Comparison of ENCODE assay signal across 23 mouse cellular contexts in the genomic region with DNA sequence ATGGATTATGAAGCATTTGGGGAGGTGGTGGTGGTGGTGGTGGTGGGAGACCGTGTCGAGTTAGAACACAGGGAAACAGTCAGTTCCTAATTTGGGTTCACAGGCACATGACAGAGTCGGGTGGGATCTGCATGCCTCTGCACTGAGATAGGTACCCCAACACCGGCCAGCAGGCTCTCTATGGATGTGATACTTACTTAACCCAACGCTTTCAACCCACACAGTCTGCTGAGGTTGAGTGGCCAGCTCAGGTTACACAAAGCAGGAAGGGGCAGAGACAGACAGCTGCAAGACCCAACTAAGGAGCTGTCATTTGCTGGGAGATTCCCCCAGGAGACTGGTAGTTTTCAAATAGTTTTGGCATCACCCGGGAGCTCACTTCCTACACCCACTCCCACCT. TPM values are rescaled to one million over a fixed set of nuclear protein-coding genes. Genes with fewer than 3 reads are reported as not detected.
DNase-seq lines count a peak whose midpoint lies in the region; ATAC-seq and TF ChIP-seq lines count a peak whose summit lies in the region.
"Had no signal": no experiment of that assay in that cellular context is flagged by ENCODE, and none has a peak within 500 bp of the region (broad histone marks: within the 10 kb centered on the region; RNA-seq: fewer than 3 reads in every experiment).

No protein-coding gene starts in this region.

- no peak for TF ChIP-seq CTCF in hindbrain, postnatal 0 days (IDR thresholded peaks at IDR 0.05; ENCODE audit: low read depth)

- intact Hi-C loops in left cerebral cortex, postnatal 10 days (cut with DNase I), result no loop called here

- no peak overlapping the region for H3K4me3 ChIP-seq in hindbrain, embryonic 10.5 days
- no peak overlapping the region for H3K4me3 ChIP-seq in hindbrain, postnatal 0 days (ENCODE audit: low read length)
- no peak overlapping the region for H3K4me3 ChIP-seq in embryonic facial prominence, embryonic 12.5 days
- no peak overlapping the region for H3K4me3 ChIP-seq in myocyte
- H3K4me3 ChIP-seq in intestine, embryonic 15.5 days (replicated peaks), result no peak overlapping the region
- H3K4me3 ChIP-seq: heart, embryonic 10.5 days; hindbrain, embryonic 15.5 days; layer of hippocampus, adult 2 months; midbrain, embryonic 15.5 days had no signal

- peaks cover 46% of the 10 kb centered on the region for H3K4me1 ChIP-seq in hindbrain, embryonic 10.5 days (replicated peaks)
- H3K4me1 ChIP-seq in hindbrain, postnatal 0 days (ENCODE audit: insufficient read depth, low read length), result no peaks in the 10 kb centered on the region
- H3K4me1 ChIP-seq in embryonic facial prominence, embryonic 12.5 days, result peaks cover 27% of the 10 kb centered on the region
- H3K4me1 ChIP-seq in intestine, embryonic 15.5 days (replicated peaks), result 0 out of 2 replicates have a peak, but pooled peaks cover 2% of the 10 kb centered on the region

- DNase-seq in hindbrain, embryonic 10.5 days (ENCODE audit: low spot score), result no peak
- no peak for DNase-seq in hindbrain, postnatal 0 days (ENCODE audit: low spot score)
- peak; percentile 52 for DNase-seq in retina, postnatal 1 day
- no peak for DNase-seq in retina, embryonic 14.5 days (ENCODE audit: low spot score)
- no peak for DNase-seq in left cerebral cortex, postnatal 10 days (ENCODE audit: extremely low spot score in 1 of 2, low spot score in 2 of 2)
- DNase-seq: adrenal gland, adult 2 months; cerebellum, postnatal 14 days; gastrocnemius, postnatal 25 days; heart, postnatal 14 days; kidney, adult 18-20 months; lung, adult 2 months; right cerebral cortex, adult 18-20 months; thymus, adult 18-20 months had no signal

- 33% methylated on average over 6 of the region's 6 CpGs for WGBS in hindbrain, embryonic 10.5 days
- WGBS in hindbrain, postnatal 0 days, result 50% methylated on average over 6 of the region's 6 CpGs
- 25% methylated on average over 6 of the region's 6 CpGs for WGBS in embryonic facial prominence, embryonic 12.5 days
- WGBS in intestine, embryonic 15.5 days, result 41% methylated on average over 6 of the region's 6 CpGs

- no peak for ATAC-seq in hindbrain, postnatal 0 days
- 0 out of 2 replicates have a peak, but pooled peaks have one; percentile 11 for ATAC-seq in embryonic facial prominence, embryonic 12.5 days (ENCODE audit: insufficient number of reproducible peaks, insufficient read depth, low FRiP score, low TSS enrichment)
- no peak for ATAC-seq in intestine, embryonic 15.5 days
- ATAC-seq: CD4-positive, CD25-positive, alpha-beta regulatory T cell, adult 4 months had no signal

- H3K9ac ChIP-seq in hindbrain, postnatal 0 days (replicated peaks; ENCODE audit: low read length), result no peak overlapping the region
- H3K9ac ChIP-seq in embryonic facial prominence, embryonic 12.5 days, result no peak overlapping the region
- no peak overlapping the region for H3K9ac ChIP-seq in intestine, embryonic 15.5 days
- H3K9ac ChIP-seq: hindbrain, embryonic 15.5 days; midbrain, embryonic 15.5 days had no signal

- H3K36me3 ChIP-seq in hindbrain, embryonic 10.5 days, result no peaks in the 10 kb centered on the region
- H3K36me3 ChIP-seq in hindbrain, postnatal 0 days (ENCODE audit: insufficient read depth, low read length), result no peaks in the 10 kb centered on the region
- no peaks in the 10 kb centered on the region for H3K36me3 ChIP-seq in embryonic facial prominence, embryonic 12.5 days
- H3K36me3 ChIP-seq in myocyte (ENCODE audit: control insufficient read depth, insufficient read depth), result no peaks in the 10 kb centered on the region
- no peaks in the 10 kb centered on the region for H3K36me3 ChIP-seq in intestine, embryonic 15.5 days
- H3K36me3 ChIP-seq: G1E; heart, embryonic 10.5 days; hindbrain, embryonic 15.5 days; midbrain, embryonic 15.5 days had no signal

- no peak for TF ChIP-seq POLR2A in myocyte (IDR thresholded peaks at IDR 0.05; ENCODE audit: insufficient read length, low read depth)

- no peak overlapping the region for H3K4me2 ChIP-seq in hindbrain, postnatal 0 days (ENCODE audit: low read depth, low read length)
- no peak overlapping the region for H3K4me2 ChIP-seq in embryonic facial prominence, embryonic 12.5 days (replicated peaks)
- H3K4me2 ChIP-seq in myocyte (ENCODE audit: low read depth), result peak overlapping the region; percentile 73
- no peak overlapping the region for H3K4me2 ChIP-seq in intestine, embryonic 15.5 days (replicated peaks)
- H3K4me2 ChIP-seq: hindbrain, embryonic 15.5 days; liver, embryonic 11.5 days; midbrain, embryonic 15.5 days had no signal

- H3K9me3 ChIP-seq in hindbrain, embryonic 10.5 days, result no peaks in the 10 kb centered on the region
- H3K9me3 ChIP-seq in hindbrain, postnatal 0 days (ENCODE audit: low read length), result no peaks in the 10 kb centered on the region
- H3K9me3 ChIP-seq in embryonic facial prominence, embryonic 12.5 days, result no peaks in the 10 kb centered on the region
- no peaks in the 10 kb centered on the region for H3K9me3 ChIP-seq in intestine, embryonic 15.5 days
- H3K9me3 ChIP-seq: G1E; heart, embryonic 10.5 days; hindbrain, embryonic 15.5 days; midbrain, embryonic 15.5 days had no signal

- H3K27ac ChIP-seq in hindbrain, embryonic 10.5 days, result 0 out of 2 replicates have a peak overlapping the region, but pooled peaks have one; percentile 56
- no peak overlapping the region for H3K27ac ChIP-seq in hindbrain, postnatal 0 days
- peak overlapping the region; percentile 4; the same call in 1 of the 2 replicates for H3K27ac ChIP-seq in embryonic facial prominence, embryonic 12.5 days
- no peak overlapping the region for H3K27ac ChIP-seq in intestine, embryonic 15.5 days
- H3K27ac ChIP-seq: heart, embryonic 10.5 days; hindbrain, embryonic 15.5 days; layer of hippocampus, adult 2 months; midbrain, embryonic 15.5 days had no signal

- no peaks in the 10 kb centered on the region for H3K79me2 ChIP-seq in myocyte (ENCODE audit: control insufficient read depth, insufficient read depth)

- H3K27me3 ChIP-seq in hindbrain, embryonic 10.5 days (ENCODE audit: insufficient read depth, poor library complexity, severe bottlenecking), result peaks cover 12% of the 10 kb centered on the region; the same call in 1 of the 2 replicates
- no peaks in the 10 kb centered on the region for H3K27me3 ChIP-seq in hindbrain, postnatal 0 days (ENCODE audit: insufficient read depth, low read length)
- no peaks in the 10 kb centered on the region for H3K27me3 ChIP-seq in embryonic facial prominence, embryonic 12.5 days
- H3K27me3 ChIP-seq in myocyte (ENCODE audit: control insufficient read depth, insufficient read depth, insufficient read length), result no peaks in the 10 kb centered on the region
- H3K27me3 ChIP-seq in intestine, embryonic 15.5 days (replicated peaks), result no peaks in the 10 kb centered on the region
- H3K27me3 ChIP-seq: hindbrain, embryonic 15.5 days; midbrain, embryonic 15.5 days had no signal

- H3ac ChIP-seq in myocyte (ENCODE audit: control insufficient read depth, insufficient read length), result no peak overlapping the region

TF ChIP-seq in myocyte, 11 proteins besides CTCF, POLR2A, EP300 and RAD21:
- TF ChIP-seq REST (IDR thresholded peaks at IDR 0.05; ENCODE audit: insufficient read depth, insufficient read length) (no peak), MYOG (IDR thresholded peaks at IDR 0.05; ENCODE audit: control insufficient read depth in 1 of 3, insufficient read depth in 1 of 3, insufficient read length in 2 of 3, low read depth in 2 of 3) (peak in 2 of 3 experiments; percentile 73 to 90), POLR2AphosphoS2 (IDR thresholded peaks at IDR 0.05; ENCODE audit: insufficient read length, low read depth) (no peak), SRF (IDR thresholded peaks at IDR 0.05; ENCODE audit: control insufficient read depth, insufficient read length, low read depth) (peak; percentile 62), TCF12 (IDR thresholded peaks at IDR 0.05; ENCODE audit: insufficient read depth, poor library complexity, severe bottlenecking) (peak; percentile 86), TCF3 (IDR thresholded peaks at IDR 0.05; ENCODE audit: insufficient read length, low read depth) (peak; percentile 60), MYOD1 (IDR thresholded peaks at IDR 0.05; ENCODE audit: control insufficient read depth in 1 of 3, insufficient read length in 2 of 3, low read depth in 2 of 3) (peak; percentile 31 to 95 (median 94))

RNA-seq across cellular contexts. Expression of a gene that starts 50.6 kb away (rescaled TPM):
- polyA plus RNA-seq in hindbrain, embryonic 10.5 days (2016; fragmentation: Nextera tagmentation; extraction: Ambion mirVana), result 0.33 and 0.98 TPM in 2 replicates
- total RNA-seq in hindbrain, postnatal 0 days (2014; rRNA removed), result 0.14 and 0.68 TPM in 2 replicates
- 0.51 and 0.96 TPM in 2 replicates for polyA plus RNA-seq in hindbrain, postnatal 0 days (2015; fragmentation: Nextera tagmentation; extraction: Ambion mirVana)
- polyA plus RNA-seq in embryonic facial prominence, embryonic 12.5 days (2016; fragmentation: Nextera tagmentation; extraction: Ambion mirVana), result 1.5 and 1.6 TPM in 2 replicates
- 2.3 TPM for polyA plus RNA-seq in myocyte (2012; fragmentation: generic; extraction: Trizol)
- polyA plus RNA-seq in intestine, embryonic 15.5 days (2015; fragmentation: Nextera tagmentation; extraction: Ambion mirVana), result 42.5 and 45.3 TPM in 2 replicates
- under 1 TPM in 1 of 2 experiments, not detected in 1; 0.17 TPM for total RNA-seq in left cerebral cortex, postnatal 10 days (2021)
- total RNA-seq: layer of hippocampus, adult 2 months had no signal
- polyA plus RNA-seq: CD4-positive, CD25-positive, alpha-beta regulatory T cell, adult 4 months; G1E had no signal

RNA-seq across cellular contexts. Expression of a gene that starts 55.3 kb away (rescaled TPM):
- polyA plus RNA-seq in hindbrain, embryonic 10.5 days (2016; fragmentation: Nextera tagmentation; extraction: Ambion mirVana), result 918 and 954 TPM in 2 replicates
- 180 and 194 TPM in 2 replicates for total RNA-seq in hindbrain, postnatal 0 days (2014; rRNA removed)
- polyA plus RNA-seq in hindbrain, postnatal 0 days (2015; fragmentation: Nextera tagmentation; extraction: Ambion mirVana), result 317 and 348 TPM in 2 replicates
- polyA plus RNA-seq in embryonic facial prominence, embryonic 12.5 days (2016; fragmentation: Nextera tagmentation; extraction: Ambion mirVana), result 896 and 941 TPM in 2 replicates
- polyA plus RNA-seq in myocyte (2012; fragmentation: generic; extraction: Trizol), result 589 TPM
- polyA plus RNA-seq in intestine, embryonic 15.5 days (2015; fragmentation: Nextera tagmentation; extraction: Ambion mirVana), result 414 and 470 TPM in 2 replicates
- total RNA-seq in left cerebral cortex, postnatal 10 days (2021), result 10 to 100 TPM; 67.4 to 70.1 TPM
- polyA plus RNA-seq: G1E had no signal

Comparison
In these comparisons a context has a peak if more than half of its experiments do, and no peak if none do; other contexts are left out.
1. H3K27ac ChIP-seq: peak in hindbrain, embryonic 10.5 days (single experiment) and embryonic facial prominence, embryonic 12.5 days (single experiment); none in hindbrain, postnatal 0 days (single experiment) and intestine, embryonic 15.5 days (single experiment).
2. RNA of a gene that starts 50.6 kb away (polyA plus RNA-seq): 42.5 to 45.3 TPM in intestine, embryonic 15.5 days; 2.3 TPM in myocyte (single experiment), 1.5 to 1.6 TPM in embryonic facial prominence, embryonic 12.5 days, 0.51 to 0.96 TPM in hindbrain, postnatal 0 days and 0.33 to 0.98 TPM in hindbrain, embryonic 10.5 days; every median in the first group is over 10 times any median in the second.